Mouse (Mus musculus): ENCODE results near the gene Mtmr12. TPM values are rescaled to one million over a fixed set of nuclear protein-coding genes. Genes with fewer than 3 reads are reported as not detected.

Mtmr12 gene
- polyA plus RNA-seq, 1 experiment from 2014 or later = 15.2 TPM

DNA sequence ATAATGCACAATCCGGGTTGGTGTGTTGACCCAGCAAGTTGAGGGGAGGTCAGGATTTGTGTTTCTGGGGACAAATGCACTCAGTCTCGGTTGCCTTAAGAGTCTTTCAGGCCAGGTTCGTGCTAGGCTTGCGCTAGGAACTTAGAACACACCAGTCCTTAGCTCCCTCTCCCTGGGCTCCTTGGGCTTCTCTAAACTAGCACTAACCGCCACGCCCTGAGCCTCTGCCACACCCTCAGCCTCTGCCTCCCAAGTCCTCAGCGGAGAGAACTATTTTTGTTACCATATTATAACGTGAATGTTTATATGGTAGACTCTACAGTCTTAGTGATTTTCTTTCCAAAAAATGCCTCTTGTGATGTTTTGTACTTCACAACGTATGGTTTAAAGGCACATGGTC, 66.5 kb downstream of the Mtmr12 start:
- WGBS = 92% methylated on average over 9 of the region's 9 CpGs
- Histone ChIP-seq H3K9ac (ENCODE audit: low read depth, low read length) (no peak overlapping the region), H3K27me3 (ENCODE audit: control insufficient read depth, insufficient read depth, low read length) (no peaks in the 10 kb centered on the region), H3K27ac (ENCODE audit: low read depth, low read length) (no peak overlapping the region), H3K9me3 (ENCODE audit: control insufficient read depth, low read length) (no peaks in the 10 kb centered on the region), H3K4me3 (ENCODE audit: low read depth, low read length) (no peak overlapping the region), H3K4me2 (replicated peaks; ENCODE audit: low read depth, low read length) (no peak overlapping the region), H3K4me1 (replicated peaks; ENCODE audit: control insufficient read depth, insufficient read depth, low read length) (no peaks in the 10 kb centered on the region), H3K36me3 (ENCODE audit: control insufficient read depth, insufficient read depth, low read length) (0 out of 2 replicates have a peak, but pooled peaks cover 2% of the 10 kb centered on the region)
- ATAC-seq (ENCODE audit: low FRiP score) = no peak
- no peak for DNase-seq (ENCODE audit: low spot score)

GRCm38 (mm10) chr15:12273325-12274052, 68.7 kb downstream of the Mtmr12 start:
- no peaks in the 10 kb centered on the region for H3K27me3 ChIP-seq (ENCODE audit: control insufficient read depth, insufficient read depth, low read length)
- H3K9me3 ChIP-seq (ENCODE audit: control insufficient read depth, low read length) = no peaks in the 10 kb centered on the region
- no peak overlapping the region for H3K27ac ChIP-seq (ENCODE audit: low read depth, low read length)
- H3K9ac ChIP-seq (ENCODE audit: low read depth, low read length) = no peak overlapping the region
- H3K36me3 ChIP-seq (ENCODE audit: control insufficient read depth, insufficient read depth, low read length) = 0 out of 2 replicates have a peak, but pooled peaks cover 2% of the 10 kb centered on the region
- no peaks in the 10 kb centered on the region for H3K4me1 ChIP-seq (replicated peaks; ENCODE audit: control insufficient read depth, insufficient read depth, low read length)
- DNase-seq (ENCODE audit: low spot score) (no peak), ATAC-seq (ENCODE audit: low FRiP score) (no peak)
- no peak overlapping the region for H3K4me2 ChIP-seq (replicated peaks; ENCODE audit: low read depth, low read length)
- no peak overlapping the region for H3K4me3 ChIP-seq (ENCODE audit: low read depth, low read length)
- 88% methylated on average over 12 of the region's 12 CpGs for WGBS

DNA sequence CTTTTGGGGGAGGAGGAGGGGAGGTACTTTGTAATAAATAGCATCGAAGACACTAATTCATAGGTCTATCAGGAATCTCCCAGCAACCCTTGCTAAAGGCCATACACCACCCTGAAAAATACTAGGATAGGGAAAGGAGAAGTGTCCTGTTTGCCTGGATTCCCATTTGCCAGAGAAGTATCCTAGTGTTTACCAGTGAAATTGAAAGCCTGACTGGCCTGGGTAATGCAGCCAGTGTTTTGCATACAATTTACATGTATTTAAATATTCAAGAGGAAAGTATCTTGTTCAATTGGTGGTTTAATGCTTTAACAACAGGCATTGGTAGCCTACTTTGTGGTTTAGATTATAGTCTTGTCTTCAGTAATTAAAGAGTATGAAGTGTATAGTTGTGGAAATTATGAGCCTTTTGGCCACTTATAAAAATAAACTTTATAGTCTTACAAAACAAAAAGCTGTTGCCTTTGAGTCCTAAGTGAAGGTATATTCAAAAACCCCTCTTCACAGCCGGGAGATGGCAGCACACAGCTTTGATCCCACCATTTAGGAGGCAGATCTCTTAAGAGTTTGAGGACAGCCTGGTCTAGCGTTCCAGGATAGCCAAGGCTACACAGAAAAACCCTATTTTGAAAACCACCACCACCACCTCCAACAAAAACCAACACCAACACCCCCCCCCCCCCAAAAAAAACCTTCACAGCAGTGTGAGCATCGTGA, 69.4 kb downstream of the Mtmr12 start:
- Histone ChIP-seq H3K4me2 (replicated peaks; ENCODE audit: low read depth, low read length) (no peak overlapping the region), H3K9me3 (ENCODE audit: control insufficient read depth, low read length) (no peaks in the 10 kb centered on the region), H3K36me3 (ENCODE audit: control insufficient read depth, insufficient read depth, low read length) (no peaks in the 10 kb centered on the region), H3K27ac (ENCODE audit: low read depth, low read length) (no peak overlapping the region), H3K27me3 (ENCODE audit: control insufficient read depth, insufficient read depth, low read length) (no peaks in the 10 kb centered on the region), H3K4me3 (ENCODE audit: low read depth, low read length) (no peak overlapping the region), H3K9ac (ENCODE audit: low read depth, low read length) (no peak overlapping the region), H3K4me1 (replicated peaks; ENCODE audit: control insufficient read depth, insufficient read depth, low read length) (no peaks in the 10 kb centered on the region)
- ATAC-seq (ENCODE audit: low FRiP score) (no peak), DNase-seq (ENCODE audit: low spot score) (no peak)
- WGBS = 67% methylated on average over 4 of the region's 4 CpGs

GRCm38 (mm10) chr15:12275091-12275623, 70.3 kb downstream of the Mtmr12 start:
- Histone ChIP-seq H3K36me3 (ENCODE audit: control insufficient read depth, insufficient read depth, low read length) (no peaks in the 10 kb centered on the region), H3K4me2 (replicated peaks; ENCODE audit: low read depth, low read length) (no peak overlapping the region), H3K9me3 (ENCODE audit: control insufficient read depth, low read length) (no peaks in the 10 kb centered on the region), H3K9ac (ENCODE audit: low read depth, low read length) (no peak overlapping the region), H3K4me3 (ENCODE audit: low read depth, low read length) (no peak overlapping the region), H3K4me1 (replicated peaks; ENCODE audit: control insufficient read depth, insufficient read depth, low read length) (no peaks in the 10 kb centered on the region), H3K27me3 (ENCODE audit: control insufficient read depth, insufficient read depth, low read length) (no peaks in the 10 kb centered on the region), H3K27ac (ENCODE audit: low read depth, low read length) (no peak overlapping the region)
- 86% methylated on average over 4 of the region's 4 CpGs for WGBS
- DNase-seq (ENCODE audit: low spot score) (no peak), ATAC-seq (ENCODE audit: low FRiP score) (no peak)

DNA sequence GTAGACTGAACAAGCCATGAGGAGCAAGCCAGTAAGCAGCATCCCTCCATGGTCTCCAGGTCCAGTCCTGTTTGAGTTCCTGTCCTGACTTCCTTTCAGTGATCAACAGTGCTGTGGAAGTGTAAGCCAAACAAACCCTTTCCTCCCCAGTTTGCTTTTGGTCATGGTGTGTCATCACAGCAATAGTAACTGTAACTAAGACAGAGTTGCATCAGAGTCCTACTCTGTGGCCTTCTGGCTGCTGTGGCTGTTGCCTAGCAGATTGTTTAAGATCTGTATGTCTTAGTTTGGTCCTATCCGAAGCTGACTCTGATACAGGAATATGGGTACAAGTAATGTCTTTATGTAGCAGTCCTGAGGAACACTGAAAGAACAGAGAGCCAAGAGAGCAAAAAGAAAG, 75.0 kb downstream of the Mtmr12 start:
- Histone ChIP-seq H3K9ac (ENCODE audit: low read depth, low read length) (no peak overlapping the region), H3K4me2 (replicated peaks; ENCODE audit: low read depth, low read length) (no peak overlapping the region), H3K27ac (ENCODE audit: low read depth, low read length) (no peak overlapping the region), H3K4me1 (replicated peaks; ENCODE audit: control insufficient read depth, insufficient read depth, low read length) (no peaks in the 10 kb centered on the region), H3K4me3 (ENCODE audit: low read depth, low read length) (no peak overlapping the region), H3K36me3 (ENCODE audit: control insufficient read depth, insufficient read depth, low read length) (no peaks in the 10 kb centered on the region), H3K27me3 (ENCODE audit: control insufficient read depth, insufficient read depth, low read length) (no peaks in the 10 kb centered on the region), H3K9me3 (ENCODE audit: control insufficient read depth, low read length) (no peaks in the 10 kb centered on the region)
- ATAC-seq (ENCODE audit: low FRiP score) = no peak
- WGBS = 88% methylated on average over 1 of the region's 1 CpGs
- DNase-seq (ENCODE audit: low spot score) = no peak

GRCm38 (mm10) chr15:12284794-12285534, 80.1 kb downstream of the Mtmr12 start:
- Histone ChIP-seq H3K36me3 (ENCODE audit: control insufficient read depth, insufficient read depth, low read length) (no peaks in the 10 kb centered on the region), H3K27ac (ENCODE audit: low read depth, low read length) (no peak overlapping the region), H3K27me3 (ENCODE audit: control insufficient read depth, insufficient read depth, low read length) (no peaks in the 10 kb centered on the region), H3K4me2 (replicated peaks; ENCODE audit: low read depth, low read length) (no peak overlapping the region), H3K9ac (ENCODE audit: low read depth, low read length) (no peak overlapping the region), H3K4me1 (replicated peaks; ENCODE audit: control insufficient read depth, insufficient read depth, low read length) (no peaks in the 10 kb centered on the region), H3K9me3 (ENCODE audit: control insufficient read depth, low read length) (no peaks in the 10 kb centered on the region), H3K4me3 (ENCODE audit: low read depth, low read length) (no peak overlapping the region)
- DNase-seq (ENCODE audit: low spot score) (no peak), ATAC-seq (ENCODE audit: low FRiP score) (no peak)
- 83% methylated on average over 6 of the region's 6 CpGs for WGBS

DNA sequence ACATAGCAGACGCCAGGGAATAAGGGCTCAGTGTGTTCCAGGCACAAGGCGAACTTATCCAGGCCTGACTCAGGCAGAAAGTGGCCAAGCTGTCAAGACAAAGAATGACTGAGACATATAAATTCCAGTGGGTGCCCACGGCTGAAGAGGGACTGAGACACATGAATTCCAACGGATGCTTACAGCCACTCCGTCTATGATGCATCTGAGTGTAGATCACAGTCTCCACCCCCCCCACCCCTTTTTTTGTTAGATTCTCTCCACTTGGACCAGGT, 80.6 kb downstream of the Mtmr12 start:
- WGBS = 83% methylated on average over 5 of the region's 5 CpGs
- DNase-seq (ENCODE audit: low spot score) (no peak), ATAC-seq (ENCODE audit: low FRiP score) (no peak)

DNA sequence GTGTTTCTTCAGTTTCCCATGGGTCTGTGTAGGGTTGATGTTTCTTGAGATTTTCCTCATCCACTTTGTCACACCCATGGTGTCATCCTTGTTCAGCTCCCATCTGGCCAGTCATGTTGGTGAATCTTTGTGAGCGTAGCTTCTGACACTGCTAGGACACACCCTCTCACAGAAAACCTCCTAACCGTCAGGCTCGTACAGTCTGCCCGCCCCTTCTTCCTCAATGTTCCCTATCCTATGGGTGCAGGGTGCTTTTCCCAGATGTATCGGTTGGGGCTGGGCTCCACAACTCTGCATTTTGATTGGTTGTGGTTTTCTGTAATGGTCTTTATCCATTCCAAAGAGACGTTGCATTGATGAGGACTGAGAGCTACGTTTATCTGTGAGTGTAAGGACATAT, 85.5 kb downstream of the Mtmr12 start:
- H3K4me3 ChIP-seq (ENCODE audit: low read depth, low read length) = no peak overlapping the region
- H3K4me2 ChIP-seq (replicated peaks; ENCODE audit: low read depth, low read length) = no peak overlapping the region
- H3K9me3 ChIP-seq (ENCODE audit: control insufficient read depth, low read length) = no peaks in the 10 kb centered on the region
- WGBS = 85% methylated on average over 7 of the region's 7 CpGs
- no peaks in the 10 kb centered on the region for H3K4me1 ChIP-seq (replicated peaks; ENCODE audit: control insufficient read depth, insufficient read depth, low read length)
- no peaks in the 10 kb centered on the region for H3K36me3 ChIP-seq (ENCODE audit: control insufficient read depth, insufficient read depth, low read length)
- no peak overlapping the region for H3K27ac ChIP-seq (ENCODE audit: low read depth, low read length)
- H3K27me3 ChIP-seq (ENCODE audit: control insufficient read depth, insufficient read depth, low read length) = no peaks in the 10 kb centered on the region
- no peak overlapping the region for H3K9ac ChIP-seq (ENCODE audit: low read depth, low read length)
- ATAC-seq (ENCODE audit: low FRiP score) = no peak
- no peak for DNase-seq (ENCODE audit: low spot score)

More for the DNA sequence above, 80.6 kb downstream of the Mtmr12 start:
- H3K9me3 ChIP-seq (ENCODE audit: control insufficient read depth, low read length) = no peaks in the 10 kb centered on the region
- H3K4me1 ChIP-seq (replicated peaks; ENCODE audit: control insufficient read depth, insufficient read depth, low read length) = no peaks in the 10 kb centered on the region
- H3K4me2 ChIP-seq (replicated peaks; ENCODE audit: low read depth, low read length) = no peak overlapping the region
- no peaks in the 10 kb centered on the region for H3K36me3 ChIP-seq (ENCODE audit: control insufficient read depth, insufficient read depth, low read length)
- H3K4me3 ChIP-seq (ENCODE audit: low read depth, low read length) = no peak overlapping the region
- H3K27me3 ChIP-seq (ENCODE audit: control insufficient read depth, insufficient read depth, low read length) = no peaks in the 10 kb centered on the region
- no peak overlapping the region for H3K9ac ChIP-seq (ENCODE audit: low read depth, low read length)
- no peak overlapping the region for H3K27ac ChIP-seq (ENCODE audit: low read depth, low read length)

All from hindbrain, embryonic 11.5 days (tissue).